Mouse (Mus musculus): ENCODE measurements around the gene Ptpn20.

Gene Ptpn20

DNA sequence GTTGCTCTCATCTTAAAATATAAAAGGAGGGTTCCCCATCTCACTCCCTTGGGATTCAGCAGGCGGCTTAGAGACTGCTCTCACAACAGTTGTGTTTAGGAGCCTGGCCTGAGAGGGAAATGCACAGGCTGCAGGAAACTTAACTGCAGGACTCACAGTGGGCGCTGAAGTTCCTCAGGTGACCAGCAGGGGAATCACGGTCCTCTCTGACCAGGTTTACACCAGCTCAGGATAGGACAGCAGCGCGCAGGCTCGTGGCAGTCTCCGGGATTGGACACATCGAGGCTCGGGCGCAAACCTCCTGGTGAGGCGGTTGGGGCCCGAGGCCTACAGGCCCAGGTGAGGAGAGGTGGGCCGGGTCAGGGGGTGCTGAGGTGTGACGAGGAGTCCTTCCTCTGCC lies at the start of gene Ptpn20:
Gene Ptpn20 (plus strand): TSS at position 257 of the 400 bp plus-strand sequence.
- no peak for DNase-seq (ENCODE audit: extremely low read depth, low read depth, low spot score)

GRCm38 (mm10) chr14:33539559-33540167 lies 49.3 kb upstream of the Ptpn20 start:
- no peak for DNase-seq (ENCODE audit: extremely low read depth, low read depth, low spot score)

GRCm38 (mm10) chr14:33545565-33546143 lies 43.4 kb upstream of the Ptpn20 start:
- DNase-seq (ENCODE audit: extremely low read depth, low read depth, low spot score), result no peak

GRCm38 (mm10) chr14:33548650-33549049 lies 40.4 kb upstream of the Ptpn20 start:
- no peak for DNase-seq (ENCODE audit: extremely low read depth, low read depth, low spot score)

- DNase-seq (ENCODE audit: extremely low read depth, low read depth, low spot score), result no peak
Measured at GRCm38 (mm10) chr14:33549856-33550255, 39.2 kb upstream of the Ptpn20 start.

GRCm38 (mm10) chr14:33570737-33571136 lies 18.3 kb upstream of the Ptpn20 start:
- DNase-seq (ENCODE audit: extremely low read depth, low read depth, low spot score), result no peak

GRCm38 (mm10) chr14:33573643-33574042 lies 15.4 kb upstream of the Ptpn20 start:
- no peak for DNase-seq (ENCODE audit: extremely low read depth, low read depth, low spot score)

DNA sequence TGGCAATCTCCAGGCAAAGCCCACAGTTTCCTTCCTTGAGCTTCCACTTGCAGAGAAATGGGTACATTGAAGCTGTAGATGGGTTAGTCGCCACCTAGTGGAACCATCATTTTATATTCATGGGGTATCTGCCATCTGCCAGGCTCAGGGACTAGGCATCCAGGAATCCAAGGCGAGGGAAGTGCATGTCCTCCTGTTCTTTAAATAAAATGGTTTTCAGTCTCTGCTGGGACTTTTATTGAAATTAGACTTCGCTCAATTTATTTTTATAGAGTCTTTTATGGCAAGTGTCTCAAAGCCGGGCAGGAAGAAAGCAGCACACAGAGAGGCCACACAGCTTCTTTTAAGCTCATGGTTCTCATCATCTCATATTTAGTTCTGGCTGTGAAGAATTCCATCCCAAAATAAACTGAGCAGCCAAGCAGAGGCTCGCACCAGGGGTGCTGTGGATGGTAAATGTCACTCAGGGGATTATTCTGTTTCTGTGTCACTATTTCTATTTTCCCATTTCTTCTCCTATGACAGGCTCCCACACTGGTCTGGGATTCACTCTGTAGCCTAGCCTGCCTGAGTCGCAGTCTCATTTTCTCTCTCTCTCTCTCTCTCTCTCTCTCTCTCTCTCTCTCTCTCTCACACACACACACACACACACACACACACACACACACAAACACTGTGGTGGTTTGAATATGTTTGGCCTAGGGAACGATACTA lies 9.1 kb upstream of the Ptpn20 start:
- no peak for DNase-seq (ENCODE audit: extremely low read depth, low read depth, low spot score)

DNA sequence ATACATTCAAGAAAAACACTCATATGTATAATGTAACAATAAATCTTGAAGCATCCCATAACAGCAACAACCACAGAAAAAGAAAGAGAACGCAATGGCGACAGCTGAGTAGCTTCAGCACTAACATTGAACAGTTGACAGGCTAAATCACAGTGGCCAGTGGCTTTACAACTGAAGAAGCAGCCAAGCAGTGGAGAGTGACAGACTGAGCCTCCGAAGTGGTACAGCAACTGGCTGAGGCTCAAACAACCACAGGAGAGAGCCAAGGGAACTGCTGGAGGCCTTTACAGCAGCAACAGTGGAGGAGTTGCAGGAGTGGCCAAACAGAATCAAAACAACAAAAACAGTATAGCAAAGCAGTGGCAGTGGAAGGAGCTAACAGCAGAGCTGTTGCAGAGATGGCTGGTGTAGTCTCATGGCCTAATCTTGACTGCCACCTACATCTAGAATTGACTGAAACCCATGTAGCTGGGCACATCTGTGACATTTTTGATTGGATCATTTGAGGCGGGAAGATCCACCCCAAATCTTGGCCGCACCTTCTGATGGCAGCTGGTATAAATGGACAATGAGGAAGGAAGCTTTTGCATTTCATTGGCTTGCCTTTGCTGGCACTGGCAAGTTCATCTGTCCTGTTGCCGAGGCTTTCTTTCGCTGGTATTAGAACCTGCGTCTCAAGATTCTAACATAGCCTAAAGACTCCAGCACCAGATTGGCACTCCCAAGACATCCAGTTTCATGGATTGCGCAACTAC lies 9.5 kb downstream of the Ptpn20 start:
- DNase-seq (ENCODE audit: extremely low read depth, low read depth, low spot score), result no peak

DNA sequence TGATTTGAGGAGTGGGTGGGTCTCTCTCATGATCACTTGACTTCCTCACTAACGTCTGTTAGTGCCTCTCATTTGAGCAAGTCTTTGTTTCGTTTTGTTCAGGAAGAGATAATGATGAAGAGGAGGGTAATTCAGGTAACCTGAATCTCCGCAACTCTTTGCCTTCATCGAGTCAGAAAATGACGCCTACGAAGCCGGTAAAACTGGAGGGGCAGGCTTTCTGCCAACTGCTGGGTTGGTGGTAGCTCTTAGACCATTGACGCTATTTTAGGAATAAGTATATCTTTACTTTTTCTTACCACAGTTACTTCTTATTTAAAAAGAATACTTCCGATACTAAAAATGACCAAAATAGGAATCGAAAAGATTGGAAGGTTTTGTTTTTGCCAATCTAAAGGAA lies 18.4 kb downstream of the Ptpn20 start:
- no peak for DNase-seq (ENCODE audit: extremely low read depth, low read depth, low spot score)

DNA sequence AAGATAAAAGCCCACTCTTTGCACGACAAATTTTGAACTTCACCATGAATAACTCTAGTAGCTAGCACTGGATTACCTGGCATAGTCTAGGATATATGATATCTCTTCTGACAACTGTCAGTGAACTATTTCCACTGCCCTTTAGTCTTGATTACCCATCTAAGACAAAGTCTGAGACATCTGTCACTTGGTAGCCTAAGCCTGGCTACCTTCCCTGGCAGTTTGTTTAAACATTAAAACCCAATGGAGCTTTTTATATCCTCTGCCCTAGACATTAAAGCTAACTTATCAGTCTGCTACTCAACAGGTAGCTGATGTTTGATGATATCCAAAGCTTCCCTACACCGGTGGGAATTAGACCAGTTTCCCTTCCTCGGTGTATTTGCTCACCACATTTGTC lies 36.0 kb downstream of the Ptpn20 start:
- DNase-seq (ENCODE audit: extremely low read depth, low read depth, low spot score), result no peak

- DNase-seq (ENCODE audit: extremely low read depth, low read depth, low spot score), result no peak
Measured at GRCm38 (mm10) chr14:33632790-33633372, 43.9 kb downstream of the Ptpn20 start.

DNA sequence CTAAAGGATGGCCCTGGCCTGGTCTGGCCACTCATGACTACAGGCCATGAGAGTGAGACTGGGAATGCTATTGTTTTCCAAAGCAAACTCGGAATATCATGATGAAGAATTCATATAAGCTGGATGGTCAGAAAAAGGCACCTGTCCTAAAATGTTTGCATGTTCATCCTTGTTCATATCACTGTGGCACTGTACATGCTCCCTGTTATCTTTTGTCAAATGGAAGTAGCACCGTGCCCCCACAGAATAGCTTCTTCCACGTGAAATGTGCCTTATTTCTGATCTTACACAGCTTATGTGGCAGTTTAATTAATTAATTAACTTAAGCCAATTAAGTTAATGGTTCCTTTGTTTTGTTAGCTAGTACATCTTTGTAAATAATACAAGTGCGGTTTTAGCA lies 45.3 kb downstream of the Ptpn20 start:
- no peak for DNase-seq (ENCODE audit: extremely low read depth, low read depth, low spot score)

- no peak for DNase-seq (ENCODE audit: extremely low read depth, low read depth, low spot score)
Measured at GRCm38 (mm10) chr14:33634774-33635173, 45.8 kb downstream of the Ptpn20 start.

DNA sequence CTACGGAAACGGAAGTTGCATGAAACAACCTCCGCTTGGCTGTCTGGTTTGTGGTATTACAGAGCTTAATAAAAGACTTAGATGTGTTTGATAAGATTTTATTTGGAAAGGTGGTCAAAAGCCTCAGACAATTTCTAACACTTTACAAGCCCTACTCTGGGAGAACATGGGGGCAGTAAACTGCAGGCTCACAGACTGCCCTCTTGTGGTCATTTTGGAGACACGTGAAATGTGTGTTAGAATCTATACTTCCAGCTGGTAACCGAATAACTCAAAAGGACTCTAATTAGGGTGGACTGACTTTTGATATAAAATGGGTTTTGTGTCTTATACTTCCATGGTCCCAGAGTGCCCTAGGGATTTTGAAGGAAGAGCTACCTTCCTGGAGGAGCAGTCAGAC lies 50.4 kb downstream of the Ptpn20 start:
- no peak for DNase-seq (ENCODE audit: extremely low read depth, low read depth, low spot score)

DNA sequence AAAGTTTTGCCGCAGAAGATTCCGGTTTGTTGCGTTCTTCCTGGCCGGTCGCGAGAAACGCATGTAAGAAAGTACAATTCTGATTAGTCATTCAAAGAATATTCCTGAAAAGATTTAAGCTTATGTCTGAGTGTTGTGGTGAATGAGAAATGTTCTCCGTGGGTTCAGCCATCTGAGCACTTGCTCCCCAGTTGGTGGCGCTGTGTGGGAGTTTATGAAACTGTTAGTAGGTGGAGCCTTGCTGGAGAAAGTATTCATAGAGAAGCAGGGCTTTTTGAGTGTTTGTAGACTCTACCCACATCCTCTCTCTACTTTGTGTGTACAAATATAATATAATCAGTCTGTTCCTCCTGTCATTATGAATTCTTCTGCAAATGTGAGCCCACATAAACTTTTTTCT lies 61.7 kb downstream of the Ptpn20 start:
- no peak for DNase-seq (ENCODE audit: extremely low read depth, low read depth, low spot score)

DNA sequence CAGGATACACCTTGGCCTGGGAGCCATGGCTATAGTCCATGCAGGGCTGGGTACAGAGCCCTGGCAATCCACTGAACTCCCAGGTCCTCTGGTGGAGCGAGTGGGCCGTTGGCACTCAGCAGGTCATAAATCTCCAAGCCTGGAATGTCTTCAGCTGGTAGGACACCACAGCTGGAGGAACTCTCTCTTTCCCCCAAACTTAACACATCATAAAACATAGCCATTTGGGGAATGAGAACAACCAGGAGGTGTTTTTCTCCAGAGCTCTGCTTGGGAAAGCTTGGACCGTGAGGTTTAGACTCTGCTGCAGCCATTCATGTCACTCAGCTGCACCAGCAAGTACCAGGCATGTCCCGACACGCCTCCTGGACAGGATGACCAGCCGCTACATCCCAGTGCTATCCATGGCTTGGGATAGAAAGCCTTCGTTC lies 68.5 kb downstream of the Ptpn20 start:
- DNase-seq (ENCODE audit: extremely low read depth, low read depth, low spot score), result no peak

DNA sequence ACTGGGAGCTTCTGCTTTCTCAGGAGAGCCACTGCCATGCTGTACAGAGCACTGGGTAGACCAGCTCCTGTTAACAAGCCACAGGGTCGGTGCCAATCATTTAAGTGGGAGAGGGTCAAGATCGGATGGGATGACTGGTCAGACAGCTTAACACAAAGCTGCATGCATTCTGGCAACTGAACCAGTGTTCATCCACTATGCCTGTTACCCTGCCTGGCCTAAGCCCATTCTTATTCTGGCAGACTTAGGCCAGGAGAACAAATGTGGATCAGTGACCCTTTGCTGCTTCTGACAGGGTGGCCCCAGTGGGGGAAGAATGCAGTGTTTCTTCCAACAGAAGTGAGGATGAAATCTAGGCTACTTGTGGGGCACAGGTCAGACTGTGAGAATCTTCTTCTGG lies 69.3 kb downstream of the Ptpn20 start:
- no peak for DNase-seq (ENCODE audit: extremely low read depth, low read depth, low spot score)

DNA sequence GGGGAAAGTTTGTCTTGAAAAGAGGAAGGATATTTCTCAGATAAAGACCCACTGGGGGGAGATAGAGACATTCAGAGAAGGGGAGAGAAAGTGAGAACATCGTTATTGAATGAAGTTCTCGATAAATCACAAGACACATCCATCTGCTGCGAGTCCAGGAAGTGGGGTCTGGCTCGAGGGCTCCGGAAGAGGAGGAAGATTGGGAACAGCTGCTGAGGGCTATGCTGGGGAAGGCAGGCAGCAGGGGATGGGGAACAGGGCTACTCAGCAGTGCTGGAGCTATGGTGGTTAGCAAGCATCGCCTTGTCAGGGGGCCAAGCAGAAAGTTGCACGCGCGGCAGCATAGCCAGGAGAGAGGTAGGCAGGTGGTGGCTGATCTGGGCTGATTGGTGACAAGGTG lies 73.1 kb downstream of the Ptpn20 start:
- no peak for DNase-seq (ENCODE audit: extremely low read depth, low read depth, low spot score)

- DNase-seq (ENCODE audit: extremely low read depth, low read depth, low spot score), result no peak
Measured at GRCm38 (mm10) chr14:33666301-33666700, 77.3 kb downstream of the Ptpn20 start.

- no peak for DNase-seq (ENCODE audit: extremely low read depth, low read depth, low spot score)
Measured at GRCm38 (mm10) chr14:33669891-33670290, 80.9 kb downstream of the Ptpn20 start.
